Mouse (Mus musculus): ENCODE measurements around the gene Tnfrsf8. TPM values are rescaled to one million over a fixed set of nuclear protein-coding genes. Genes with fewer than 3 reads are reported as not detected.

Tnfrsf8 gene
- polyA plus RNA-seq, 2 experiments = 0.02 to 0.05 TPM

GRCm38 (mm10) chr4:145219240-145219985 lies 95.6 kb downstream of the Tnfrsf8 start:
- no peak overlapping the region for H3K9ac ChIP-seq (replicated peaks)
- H3K4me3 ChIP-seq (ENCODE audit: insufficient read depth in 1 of 2, low read depth in 2 of 2, low read length in 2 of 2) = no peak overlapping the region
- H3K9me3 ChIP-seq (ENCODE audit: control insufficient read depth, low read length) = no peaks in the 10 kb centered on the region
- no peaks in the 10 kb centered on the region for H3K27me3 ChIP-seq (ENCODE audit: control insufficient read depth, insufficient read depth, low read length)
- no peak overlapping the region for H3K27ac ChIP-seq
- 48% methylated on average over 15 of the region's 15 CpGs for WGBS (ENCODE audit: insufficient replicate concordance)
- H3K4me2 ChIP-seq (ENCODE audit: low read depth) = no peak overlapping the region
- peaks cover 11 to 22% of the 10 kb centered on the region in 2 experiments for H3K4me1 ChIP-seq (replicated peaks; ENCODE audit: control insufficient read depth in 2 of 2, insufficient read depth in 2 of 2, low read length in 1 of 2)
- no peak for DNase-seq (ENCODE audit: low read depth in 3 of 3, low spot score in 3 of 3)
- peak; percentile 88 for TF ChIP-seq CTCF (IDR thresholded peaks at IDR 0.05; ENCODE audit: low read depth)
- no peak for TF ChIP-seq EP300 (IDR thresholded peaks at IDR 0.05; ENCODE audit: low read depth)
- H3K36me3 ChIP-seq (replicated peaks; ENCODE audit: control insufficient read depth, insufficient read depth, low read depth) = no peaks in the 10 kb centered on the region
- no peak for ATAC-seq (ENCODE audit: insufficient read depth)

GRCm38 (mm10) chr4:145217837-145218236 lies 97.1 kb downstream of the Tnfrsf8 start:
- ATAC-seq (ENCODE audit: insufficient read depth) (no peak), DNase-seq (ENCODE audit: low read depth in 3 of 3, low spot score in 3 of 3) (no peak)
- Histone ChIP-seq H3K4me3 (ENCODE audit: insufficient read depth in 1 of 2, low read depth in 2 of 2, low read length in 2 of 2) (no peak overlapping the region), H3K9me3 (ENCODE audit: control insufficient read depth, low read length) (no peaks in the 10 kb centered on the region), H3K27ac (no peak overlapping the region), H3K4me2 (ENCODE audit: low read depth) (no peak overlapping the region), H3K36me3 (replicated peaks; ENCODE audit: control insufficient read depth, insufficient read depth, low read depth) (no peaks in the 10 kb centered on the region), H3K27me3 (ENCODE audit: control insufficient read depth, insufficient read depth, low read length) (no peaks in the 10 kb centered on the region), H3K4me1 (replicated peaks; ENCODE audit: control insufficient read depth in 2 of 2, insufficient read depth in 2 of 2, low read length in 1 of 2) (peaks cover 11 to 22% of the 10 kb centered on the region in 2 experiments), H3K9ac (replicated peaks) (no peak overlapping the region)
- TF ChIP-seq CTCF (IDR thresholded peaks at IDR 0.05; ENCODE audit: low read depth) (no peak), EP300 (IDR thresholded peaks at IDR 0.05; ENCODE audit: low read depth) (no peak)
- WGBS (ENCODE audit: insufficient replicate concordance) = 66% methylated on average over 5 of the region's 5 CpGs

Other genes starting within 250 kb of the Tnfrsf8 start
- 3.9 and 7.1 TPM in 2 replicates for gene Vps13d, start 120.2 kb downstream of the Tnfrsf8 start, polyA plus RNA-seq (2012; rRNA removed)
- gene Vps13d, start 120.2 kb downstream of the Tnfrsf8 start, polyA plus RNA-seq (2014; fragmentation: Nextera tagmentation; extraction: Ambion mirVana) = 4.8 and 5.3 TPM in 2 replicates
- gene Tnfrsf1b, start 68.3 kb downstream of the Tnfrsf8 start, polyA plus RNA-seq (2012; rRNA removed) = 3.2 and 4.5 TPM in 2 replicates
- 4.2 and 4.7 TPM in 2 replicates for gene Tnfrsf1b, start 68.3 kb downstream of the Tnfrsf8 start, polyA plus RNA-seq (2014; fragmentation: Nextera tagmentation; extraction: Ambion mirVana)
- gene Zfp990, start 195.6 kb upstream of the Tnfrsf8 start, polyA plus RNA-seq (2012; rRNA removed) = 0.02 TPM in 1 of 2 replicates, not detected in the other
- gene Zfp990, start 195.6 kb upstream of the Tnfrsf8 start, polyA plus RNA-seq (2014; fragmentation: Nextera tagmentation; extraction: Ambion mirVana) = not detected in 2 replicates

Data from liver, embryonic 14.5 days (tissue).